Mouse (Mus musculus) left cerebral cortex, postnatal 25 days (tissue): Measurements from ENCODE around the gene Natd1. TPM values are rescaled to one million over a fixed set of nuclear protein-coding genes. Genes with fewer than 3 reads are reported as not detected.
"Not testable (repeated sequence)": the region's sequence is repeated elsewhere in the genome, so short reads cannot be mapped to it uniquely, and the experiment has no call there.

Experiments used
- DNase-seq, 2 experiments: peaks; one replicate each; pipeline ENCODE4 v3.0.0; 2022; ENCODE audit warnings: low spot score in 2 of 2, mixed read lengths in 1 of 2
- intact Hi-C: fragments of 180-260 bp; cut with DNase I; formaldehyde crosslinking; loops from one replicate; pipeline ENCODE4 v1.15.1; 2025
- total RNA-seq, 2 experiments: library from RNA; stranded (reverse); gene quantifications; 2 replicates each; pipeline ENCODE4 v1.2.3; 2021

The Natd1 gene
- total RNA-seq, 2 experiments from 2014 or later = 10.3 to 11.1 TPM

DNA sequence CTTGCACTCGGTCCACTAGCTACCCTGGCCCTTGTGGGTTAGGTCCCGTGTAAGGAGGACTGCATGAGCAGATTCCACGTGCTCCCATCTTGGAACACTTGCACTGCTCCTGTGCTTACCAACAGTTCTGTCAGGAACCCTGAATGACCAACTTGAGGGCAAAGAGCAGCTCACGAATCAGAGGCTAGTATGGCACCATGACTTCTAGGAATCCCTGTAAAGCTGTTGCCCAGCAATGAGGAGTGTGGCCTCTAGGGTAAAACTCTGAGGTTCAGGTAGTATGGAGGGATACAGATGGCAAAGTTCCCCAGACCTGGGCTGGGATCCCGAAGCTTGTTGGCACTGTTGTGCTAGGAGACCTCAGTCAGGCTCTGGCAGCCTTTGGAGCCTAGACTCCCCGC lies 10.9 kb downstream of the Natd1 start:
- intact Hi-C loops = no loop called here
- no peak for DNase-seq

DNA sequence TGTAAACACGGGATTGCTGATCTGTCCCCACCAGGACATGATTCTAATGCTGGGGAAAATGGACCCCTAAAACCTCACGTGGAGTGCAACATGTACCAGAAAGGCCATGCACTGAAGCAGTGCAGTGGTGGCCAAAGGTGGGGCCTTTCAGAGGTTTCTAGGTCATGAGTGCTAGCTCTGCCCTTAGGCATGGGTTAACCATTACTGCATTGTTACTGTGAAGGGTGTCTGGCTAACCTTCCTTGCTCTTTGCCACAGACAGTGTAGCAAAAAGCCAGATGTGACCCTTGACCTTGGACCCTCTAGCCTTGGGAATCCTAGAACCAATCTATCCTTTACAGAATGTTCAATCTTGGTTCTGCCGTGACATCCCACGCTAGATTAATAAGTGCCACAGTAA lies 12.1 kb downstream of the Natd1 start:
- intact Hi-C loops = no loop called here
- DNase-seq = no peak

DNA sequence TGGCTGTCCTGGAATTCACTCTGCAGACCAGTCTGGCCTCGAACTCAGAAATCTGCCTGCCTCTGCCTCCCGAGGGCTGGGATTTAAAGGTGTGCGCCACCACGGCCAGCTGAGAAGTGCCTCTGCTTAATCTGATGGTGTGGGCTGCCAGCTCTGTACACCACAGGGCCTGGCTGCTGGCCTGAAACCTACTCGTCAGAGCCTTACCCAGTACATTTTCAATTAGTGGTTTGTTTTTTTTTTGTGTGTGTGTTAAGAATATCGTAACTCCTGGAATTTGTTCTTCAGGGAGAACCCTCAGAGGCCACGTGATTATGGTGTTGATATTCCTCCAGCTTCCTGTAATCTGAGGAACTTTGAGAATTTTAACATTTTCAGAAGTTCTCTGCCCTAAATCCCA lies 12.5 kb downstream of the Natd1 start:
- intact Hi-C loops = no loop called here
- DNase-seq = no peak

DNA sequence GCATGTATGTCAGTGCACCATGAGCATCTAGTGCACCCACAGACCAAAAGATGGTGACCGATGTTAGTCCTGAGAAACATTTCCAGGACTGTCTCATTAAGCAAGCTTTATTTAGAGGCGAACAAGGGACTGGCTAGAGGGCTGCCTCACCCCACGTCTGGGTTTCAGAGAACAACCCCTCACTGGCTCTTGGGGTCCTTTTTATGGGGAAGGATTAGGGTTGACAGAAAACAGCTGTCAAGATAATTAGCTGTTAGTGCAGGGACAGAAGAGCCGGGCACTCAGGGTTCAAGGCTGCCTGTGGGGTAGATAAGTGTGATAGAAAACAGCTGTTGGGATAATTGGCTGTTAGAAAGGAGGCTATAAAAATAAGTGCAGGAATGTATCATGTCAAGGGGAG lies 18.6 kb downstream of the Natd1 start:
- DNase-seq = no peak
- intact Hi-C loops = no loop called here

DNA sequence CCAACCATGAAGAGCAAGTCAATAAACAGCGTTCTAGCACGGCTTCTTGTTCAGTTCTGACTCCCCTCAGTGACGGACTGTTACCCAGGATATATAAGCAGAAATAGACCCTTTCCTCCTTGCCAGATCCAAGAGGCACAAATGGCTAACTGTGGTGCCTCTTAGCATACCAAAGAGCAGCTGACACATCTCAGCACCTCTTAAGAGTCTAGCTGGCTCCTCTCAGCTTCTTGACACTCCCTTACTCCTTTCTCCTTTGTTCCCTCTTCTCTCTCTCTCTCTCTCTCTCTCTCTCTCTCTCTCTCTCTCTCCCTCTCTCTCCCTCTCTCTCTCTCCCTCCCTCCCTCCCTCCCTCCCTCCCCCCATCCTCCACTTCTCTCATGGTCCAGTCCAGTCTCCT lies 23.8 kb downstream of the Natd1 start:
- intact Hi-C loops = no loop called here

DNA sequence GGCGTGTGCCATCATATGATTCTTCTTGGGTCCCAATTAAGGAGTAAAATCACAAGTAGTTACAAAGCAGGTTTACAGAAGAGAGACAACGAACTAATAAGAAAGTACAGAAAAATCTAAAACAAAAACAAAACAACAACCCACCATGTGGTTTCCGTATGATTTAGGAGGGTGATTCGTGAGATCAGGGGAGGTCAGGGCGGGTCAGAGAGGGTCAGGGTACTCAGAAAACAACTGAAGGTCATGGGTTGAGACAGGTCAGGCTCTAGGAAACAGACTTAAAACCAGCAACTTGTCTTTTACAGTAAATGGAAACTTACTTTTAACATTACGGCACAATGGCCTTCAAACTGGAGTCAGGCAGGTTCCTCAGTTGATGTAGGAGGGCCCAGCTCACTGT lies 24.3 kb downstream of the Natd1 start:
- intact Hi-C loops = no loop called here
- no peak for DNase-seq

More for the DNA sequence above, 23.8 kb downstream of the Natd1 start:
- DNase-seq = no peak

DNA sequence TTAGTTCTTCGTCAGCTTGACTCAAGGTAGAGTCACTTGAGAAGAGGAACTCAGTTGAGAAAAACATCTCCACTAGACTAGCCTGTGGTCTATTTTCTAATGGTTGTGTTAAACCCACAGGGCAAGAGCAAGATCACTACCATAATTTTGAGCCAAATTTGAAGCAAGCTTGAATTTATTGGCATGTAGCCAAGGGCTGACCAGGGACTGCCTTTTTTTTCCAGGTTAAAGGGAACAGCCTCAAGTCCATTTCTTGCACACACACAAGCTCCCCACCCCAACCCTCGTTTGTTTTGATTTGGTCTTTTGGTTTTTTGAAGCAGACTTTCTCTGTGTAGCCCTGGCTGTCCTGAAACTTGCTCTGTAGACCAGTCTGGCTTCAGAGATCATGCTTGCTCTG lies 24.7 kb downstream of the Natd1 start:
- intact Hi-C loops = no loop called here
- DNase-seq = no peak

DNA sequence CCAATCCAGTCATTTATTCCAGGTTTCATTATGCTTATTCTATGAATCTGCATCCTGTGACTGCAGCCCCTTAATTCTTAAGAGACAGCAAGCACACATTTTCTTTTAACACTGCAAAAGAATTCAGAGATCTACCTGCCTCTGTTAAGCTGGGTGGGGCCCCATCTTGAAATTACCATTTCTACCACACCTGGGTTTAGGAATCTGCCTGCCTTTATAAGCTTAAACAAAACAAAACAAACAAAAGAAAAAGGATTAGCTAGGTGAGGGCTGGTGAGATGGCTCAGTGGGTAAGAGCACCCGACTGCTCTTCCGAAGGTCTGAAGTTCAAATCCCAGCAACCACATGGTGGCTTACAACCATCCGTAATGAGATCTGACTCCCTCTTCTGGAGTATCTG lies 27.6 kb downstream of the Natd1 start:
- DNase-seq, intact Hi-C loops: not testable (repeated sequence)

DNA sequence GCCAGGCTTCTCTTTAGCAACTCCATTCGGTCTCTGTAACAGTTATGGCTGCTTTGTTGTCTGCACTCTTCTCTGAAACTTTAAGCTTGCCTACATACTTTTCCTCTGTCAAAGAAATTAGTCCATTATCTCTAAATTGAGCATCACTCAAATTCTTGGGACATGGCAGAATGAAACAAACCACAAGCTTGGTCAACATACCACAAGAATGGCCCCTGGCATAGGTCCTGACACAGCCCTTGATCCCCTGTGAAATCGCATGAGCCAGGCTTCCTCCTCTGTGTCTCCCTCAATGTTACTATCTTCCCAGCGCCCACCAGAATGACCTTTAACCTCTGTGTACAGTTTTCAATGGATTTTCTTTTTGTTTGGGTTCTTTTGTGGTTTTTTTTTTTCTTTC lies 32.2 kb downstream of the Natd1 start:
- intact Hi-C loops = no loop called here
- no peak for DNase-seq

DNA sequence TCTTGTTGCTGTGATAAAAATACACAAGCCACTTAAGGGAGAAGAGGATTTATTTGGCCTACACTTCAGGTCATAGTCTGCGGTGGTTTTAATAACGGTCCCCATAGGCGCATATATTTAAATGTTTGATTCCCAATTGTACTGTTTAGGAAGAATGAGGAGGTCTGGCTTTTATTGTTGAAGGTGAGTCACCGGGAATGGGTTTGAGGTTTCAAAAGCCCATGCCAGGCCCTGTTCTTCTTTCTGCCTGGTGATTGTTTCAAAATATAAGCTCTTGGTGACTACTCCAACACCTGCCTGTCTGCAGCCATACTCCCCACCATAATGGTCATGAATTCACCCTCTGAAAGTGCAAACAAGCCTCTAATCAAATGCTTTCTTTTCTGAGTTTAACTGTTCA lies 34.0 kb downstream of the Natd1 start:
- intact Hi-C loops = no loop called here
- no peak for DNase-seq

DNA sequence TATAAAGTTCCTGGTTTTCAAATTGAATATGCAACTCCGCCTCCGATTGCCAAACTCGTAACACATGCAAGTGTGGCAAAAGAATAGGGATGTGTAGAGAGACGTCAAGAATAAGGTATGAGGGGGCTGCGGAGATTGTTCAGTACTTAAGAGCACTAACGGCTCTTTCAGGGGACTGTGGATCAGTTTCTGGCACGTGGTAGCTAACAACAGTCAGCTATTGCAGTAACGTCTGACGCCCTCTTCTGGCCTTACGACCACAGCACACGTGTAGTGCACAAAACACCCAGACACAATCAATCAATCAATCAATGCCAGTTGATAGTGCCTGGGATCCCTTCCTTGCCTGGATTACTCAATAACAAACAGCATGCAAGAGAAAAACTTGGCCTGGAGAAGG lies 35.1 kb downstream of the Natd1 start:
- intact Hi-C loops = loop anchor here (1.0 to 5.0 kb wide), 4 partner anchors 33 to 182 kb away; partner anchors contain the start of genes Dhrs7b, Llgl1, Smcr8 and Top3a
- DNase-seq = peak; percentile 40 to 60

DNA sequence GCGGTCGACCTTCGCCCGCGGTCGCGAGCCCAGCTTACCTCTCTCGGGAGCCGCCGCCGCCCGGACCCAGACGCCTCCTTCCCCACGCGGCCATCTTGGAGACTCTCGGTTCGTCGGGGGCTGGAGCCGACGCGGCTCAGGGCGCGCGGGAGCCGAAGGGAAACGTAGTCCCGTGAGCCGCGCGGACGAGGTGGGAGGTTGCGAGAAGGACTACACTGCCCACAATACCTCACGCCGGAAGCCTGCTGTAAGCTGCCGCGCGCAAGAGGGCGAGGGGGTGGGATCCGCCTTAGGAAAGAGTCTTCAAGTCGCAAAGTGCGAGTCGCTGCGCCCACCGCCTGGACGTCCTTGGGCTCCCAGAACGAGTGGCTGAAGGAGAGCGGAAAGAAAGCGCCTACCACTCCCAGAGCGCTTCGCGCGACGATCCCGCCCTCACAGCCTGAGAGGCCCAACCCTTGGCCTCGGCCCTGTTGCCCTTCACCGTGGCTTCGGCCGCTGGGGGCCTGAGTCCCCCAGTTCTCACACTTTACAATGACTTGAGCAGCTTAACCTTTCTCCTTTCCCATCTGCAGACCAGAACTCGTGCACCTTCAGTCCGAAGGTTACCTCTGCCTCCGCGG lies 35.8 kb downstream of the Natd1 start, which contains the start of gene Tmem11:
Tmem11 (minus strand) TSS at position 598 of the 620 bp plus-strand sequence.
- DNase-seq = peak; percentile 97 to 99
- intact Hi-C loops = loop anchor here (1.0 to 5.0 kb wide), 5 partner anchors 34 to 181 kb away; partner anchors contain the start of genes Dhrs7b, Flii, Llgl1 and Smcr8

DNA sequence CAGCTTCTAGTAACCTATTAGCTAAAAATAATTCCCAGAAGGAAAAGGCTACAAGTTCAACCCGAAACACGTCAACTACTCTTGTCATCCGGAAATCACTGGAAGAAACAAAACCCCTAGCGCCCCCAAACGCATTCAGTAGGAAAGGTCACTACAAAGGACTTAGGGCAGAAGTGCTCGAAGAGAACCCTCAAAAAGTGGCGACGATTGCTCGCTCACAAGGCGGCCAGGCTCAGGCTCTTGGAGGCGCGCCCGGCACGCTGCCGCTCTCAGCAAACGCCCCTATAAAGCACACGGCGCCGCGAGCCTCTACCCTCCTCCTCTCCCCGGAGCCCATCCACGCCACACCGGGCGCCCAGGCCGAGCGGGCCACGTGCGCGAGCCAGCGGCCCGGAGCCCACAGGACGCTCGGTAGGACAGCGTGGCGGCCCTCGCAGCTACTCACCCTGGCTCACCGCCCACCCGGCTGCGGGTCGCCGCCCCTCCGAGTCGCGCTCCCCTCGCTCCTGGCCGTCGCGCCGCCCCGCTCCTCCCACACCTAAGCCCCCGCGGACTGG lies 36.4 kb downstream of the Natd1 start:
- intact Hi-C loops = loop anchor here (1.0 to 5.0 kb wide), 4 partner anchors 35 to 181 kb away; partner anchors contain the start of genes Flii, Llgl1, Smcr8 and Top3a

DNA sequence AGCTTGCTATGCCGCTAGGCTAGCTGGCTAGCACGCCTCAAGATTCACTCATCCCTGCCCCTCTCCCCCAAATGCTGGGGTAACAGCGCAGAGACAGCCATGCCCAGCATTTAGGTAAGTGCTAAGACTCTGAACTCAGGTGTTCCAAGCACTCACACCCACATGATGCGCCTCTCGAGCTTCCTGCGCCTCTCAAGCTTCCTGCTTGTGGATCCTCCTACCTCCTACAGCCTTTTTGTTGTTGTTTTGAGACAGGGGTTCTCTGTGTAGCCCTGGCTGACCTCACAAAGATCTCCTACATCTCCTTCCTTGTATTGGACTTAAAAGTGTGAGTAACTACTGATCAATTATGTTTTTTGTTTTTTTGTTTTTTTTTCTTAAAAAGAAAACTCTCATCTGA lies 41.4 kb downstream of the Natd1 start:
- no peak for DNase-seq
- intact Hi-C loops = no loop called here

More for the DNA sequence above, 36.4 kb downstream of the Natd1 start:
- DNase-seq = peak in 1 of 2 experiments; percentile 43

DNA sequence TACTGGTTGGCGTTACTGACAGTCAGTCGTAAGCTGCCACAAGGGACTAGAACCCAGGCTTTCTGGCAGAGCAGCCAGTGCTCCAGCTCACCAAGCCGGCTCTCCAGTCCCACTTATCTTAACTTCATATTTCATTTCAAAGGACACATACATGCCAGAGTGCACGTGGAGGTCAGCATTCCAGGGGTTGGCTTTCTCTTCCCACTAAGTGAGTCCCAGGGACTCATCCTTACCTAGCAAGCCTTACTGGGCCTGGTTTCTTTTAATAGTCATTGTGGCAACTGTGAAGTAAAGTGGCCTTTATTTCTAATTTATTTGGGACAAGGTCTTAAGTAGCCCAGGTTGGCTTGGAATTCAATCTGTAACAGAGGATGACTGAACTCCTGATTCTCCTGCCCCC lies 43.1 kb downstream of the Natd1 start:
- no peak for DNase-seq
- intact Hi-C loops = no loop called here

DNA sequence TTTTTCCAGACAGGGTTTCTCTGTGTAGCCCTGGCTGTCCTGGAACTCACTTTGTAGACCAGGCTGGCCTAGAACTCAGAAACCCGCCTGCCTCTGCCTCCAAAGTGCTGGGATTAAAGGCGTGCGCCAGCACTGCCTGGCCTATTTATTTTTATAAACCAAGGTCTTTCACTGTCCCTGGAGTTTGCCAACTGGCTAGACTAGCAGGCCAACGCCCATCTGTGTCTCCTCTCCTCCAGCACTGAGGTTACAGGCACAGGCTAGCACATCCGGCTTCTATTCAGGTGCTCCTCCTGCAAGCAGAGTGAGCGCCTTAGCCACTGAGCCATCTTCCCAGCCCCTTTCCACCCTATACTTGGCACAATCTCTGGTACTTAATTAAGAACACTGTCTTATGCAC lies 45.1 kb downstream of the Natd1 start:
- DNase-seq, intact Hi-C loops: not testable (repeated sequence)

DNA sequence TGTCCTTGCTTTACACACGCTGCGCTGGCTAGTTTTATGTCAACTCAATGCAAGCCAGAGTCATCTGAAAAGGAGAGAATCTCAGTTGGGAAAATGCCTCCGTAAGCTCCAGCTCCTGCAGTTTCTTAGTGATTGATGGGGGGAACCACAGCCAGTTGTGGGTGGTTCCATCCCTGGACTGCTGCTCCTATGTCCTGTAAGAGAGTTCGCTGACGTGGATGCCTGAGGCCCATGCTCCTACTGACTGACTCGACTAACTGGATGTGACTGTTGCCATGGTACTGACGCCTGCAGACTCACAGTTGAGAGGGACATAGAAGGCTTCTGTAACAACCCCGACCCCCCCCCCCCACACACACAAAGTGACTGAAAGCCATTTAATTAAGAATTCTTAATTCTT lies 46.6 kb downstream of the Natd1 start:
- no peak for DNase-seq
- intact Hi-C loops = no loop called here

DNA sequence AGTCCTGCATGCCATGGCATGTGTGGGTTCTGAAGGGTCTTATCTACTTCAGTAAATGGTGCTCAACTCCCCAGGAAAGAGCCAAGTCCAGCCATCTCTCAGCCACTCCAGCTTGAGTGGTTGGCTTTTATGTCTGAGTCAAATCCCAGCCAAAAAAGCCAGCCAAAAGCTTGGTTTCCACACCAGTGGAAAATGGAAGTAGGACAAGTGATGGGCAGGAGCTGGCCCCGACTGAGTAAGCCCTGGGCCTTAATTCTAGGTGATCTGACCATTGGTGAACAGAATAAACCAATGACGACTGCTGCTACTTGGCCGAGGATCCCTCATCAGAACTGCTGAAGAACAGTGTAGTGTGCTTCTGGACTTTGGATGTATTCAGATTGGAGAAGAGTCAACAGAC lies 47.1 kb downstream of the Natd1 start:
- DNase-seq = no peak
- intact Hi-C loops = no loop called here

DNA sequence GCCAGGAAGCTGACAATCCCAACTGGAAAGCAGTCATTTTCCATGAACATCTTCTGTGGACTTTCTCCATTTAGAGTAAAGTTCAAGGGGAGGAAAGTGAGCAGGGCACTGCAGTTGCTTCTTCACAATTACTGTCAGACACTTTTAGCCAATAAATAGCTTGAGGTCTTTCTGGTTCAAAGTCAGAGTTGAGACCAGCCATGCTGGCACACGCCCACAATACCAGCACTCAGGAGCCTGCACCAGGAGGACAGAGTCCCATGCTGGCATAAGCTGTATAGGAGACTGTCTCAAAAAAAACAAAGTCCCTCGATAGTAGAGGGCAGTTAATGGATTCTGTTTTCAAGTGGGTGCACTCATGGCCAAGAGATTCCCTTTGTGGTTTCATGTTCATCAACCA lies 48.5 kb downstream of the Natd1 start:
- no peak for DNase-seq
- intact Hi-C loops = no loop called here

DNA sequence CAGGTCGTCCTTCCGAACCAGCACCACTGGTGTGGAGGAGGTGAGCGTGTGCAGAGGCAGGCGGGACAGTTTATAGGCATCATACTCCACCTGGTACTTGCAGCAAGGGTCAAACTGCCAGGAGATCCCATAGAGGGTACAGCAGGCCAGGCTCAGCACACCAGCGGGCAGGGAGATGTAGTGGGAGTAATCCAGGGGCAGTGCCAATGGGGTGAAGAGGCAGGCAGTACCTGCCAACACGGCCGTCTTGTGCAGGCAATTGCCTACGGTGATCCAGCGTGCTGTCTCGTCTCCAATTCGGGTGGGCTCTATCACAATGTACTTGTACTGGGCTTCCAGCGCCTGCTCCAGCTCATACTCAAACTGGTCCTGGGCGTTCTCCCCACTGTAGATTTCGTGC lies 49.6 kb downstream of the Natd1 start:
- intact Hi-C loops = no loop called here
- DNase-seq = no peak

DNA sequence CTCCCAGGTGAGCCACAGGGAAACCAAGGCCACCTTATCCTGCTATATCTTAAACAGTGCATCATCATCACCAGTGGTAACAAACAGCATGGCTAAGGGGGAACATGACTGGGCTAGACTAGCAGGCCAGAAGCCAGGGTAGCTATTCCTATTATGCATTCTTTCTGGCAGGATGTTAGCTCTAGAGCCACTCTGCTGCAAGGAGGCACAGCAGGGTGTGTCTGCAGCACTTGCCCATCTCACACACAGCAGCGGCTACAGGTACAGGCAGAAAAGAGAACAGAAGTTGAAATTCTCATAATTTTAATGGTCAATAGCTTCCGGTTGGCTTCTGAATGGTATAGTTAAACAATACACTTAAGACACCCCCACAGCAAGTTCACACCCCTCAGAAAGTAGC lies 50.4 kb downstream of the Natd1 start:
- intact Hi-C loops = no loop called here
- no peak for DNase-seq
